Mouse (Mus musculus): ENCODE measurements around the gene Psmc3ip. TPM values are rescaled to one million over a fixed set of nuclear protein-coding genes. Genes with fewer than 3 reads are reported as not detected.
"Not testable (repeated sequence)": the region's sequence is repeated elsewhere in the genome, so short reads cannot be mapped to it uniquely, and the experiment has no call there.

Psmc3ip gene
- polyA plus RNA-seq, 1 experiment from 2014 or later = 34.3 TPM

DNA sequence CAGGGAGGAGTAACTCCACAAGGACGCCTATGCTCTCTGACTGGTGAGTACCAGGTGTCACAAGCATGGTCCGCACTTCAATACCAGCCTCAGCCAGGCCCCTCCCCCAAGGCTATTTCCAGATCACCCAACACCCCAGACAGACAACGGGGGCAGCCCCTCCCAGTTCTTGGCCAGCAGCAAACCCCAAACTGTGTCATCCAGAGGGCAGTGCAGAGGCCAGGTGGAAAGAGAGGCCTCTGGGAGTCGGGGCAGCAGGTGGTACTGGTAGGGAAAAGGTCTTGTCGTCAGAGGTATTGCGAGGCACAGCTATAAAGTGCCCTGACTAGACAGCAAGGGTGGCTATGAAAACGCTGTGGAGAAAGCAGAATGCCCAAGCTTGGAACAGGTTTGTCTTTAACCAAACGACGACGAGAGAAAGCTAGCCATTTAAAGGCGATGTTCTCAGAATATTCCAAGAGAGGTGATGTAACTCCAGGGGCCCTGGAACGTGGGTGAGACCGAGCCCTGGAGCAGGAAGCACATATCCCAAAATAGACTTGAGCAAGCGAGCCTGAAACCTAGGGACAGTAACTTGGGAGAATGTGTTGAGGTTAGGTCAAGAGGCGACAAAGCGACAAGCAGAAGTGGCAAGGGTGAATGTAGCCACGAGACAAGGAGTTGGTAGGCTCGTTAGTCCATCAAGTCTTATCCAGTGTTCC is 35.0 kb upstream of the Psmc3ip start:
- Histone ChIP-seq H3K4me3 (no peak overlapping the region), H3K9ac (no peak overlapping the region), H3K27ac (no peak overlapping the region), H3K4me2 (replicated peaks) (no peak overlapping the region), H3K27me3 (no peaks in the 10 kb centered on the region), H3K36me3 (peaks cover 22% of the 10 kb centered on the region), H3K9me3 (replicated peaks) (no peaks in the 10 kb centered on the region), H3K4me1 (peaks cover 2% of the 10 kb centered on the region; the same call in 1 of the 2 replicates)
- no peak for ATAC-seq (ENCODE audit: low FRiP score)
- WGBS = 50% methylated on average over 18 of the region's 18 CpGs

DNA sequence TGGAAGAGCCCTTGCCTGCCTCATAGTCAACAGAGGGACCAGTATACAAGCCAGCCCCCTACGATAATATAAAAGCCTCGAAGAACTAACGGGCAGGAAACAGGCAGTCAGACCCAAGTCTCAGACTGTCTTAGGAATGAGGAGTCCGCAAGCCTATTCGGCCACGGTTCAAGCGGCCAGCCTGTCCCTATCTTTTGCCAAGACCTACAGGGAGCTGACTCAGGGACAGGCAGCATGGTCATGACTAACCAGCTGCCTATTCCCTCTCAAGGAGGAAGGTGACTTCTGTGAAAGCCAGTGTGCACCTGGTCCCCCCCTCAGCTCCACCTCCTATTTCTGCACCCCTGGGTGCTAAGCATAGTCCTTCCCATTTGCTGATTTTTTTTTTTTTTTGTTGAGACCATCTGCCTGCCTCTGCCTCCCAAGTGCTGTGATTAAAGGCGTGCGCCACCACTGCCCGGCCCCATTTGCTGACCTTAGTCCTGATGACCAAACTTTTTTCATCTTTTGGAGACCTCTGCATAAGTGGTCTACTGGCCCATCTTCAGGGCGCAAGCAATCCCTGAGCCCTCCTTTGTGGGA is 33.9 kb upstream of the Psmc3ip start:
- Histone ChIP-seq H3K4me3 (no peak overlapping the region), H3K27ac (no peak overlapping the region), H3K4me2 (replicated peaks) (no peak overlapping the region), H3K27me3 (no peaks in the 10 kb centered on the region), H3K4me1 (peaks cover 2% of the 10 kb centered on the region; the same call in 1 of the 2 replicates), H3K9me3 (replicated peaks) (no peaks in the 10 kb centered on the region), H3K9ac (no peak overlapping the region), H3K36me3 (peaks cover 30% of the 10 kb centered on the region)
- no peak for ATAC-seq (ENCODE audit: low FRiP score)
- 86% methylated on average over 11 of the region's 11 CpGs for WGBS

DNA sequence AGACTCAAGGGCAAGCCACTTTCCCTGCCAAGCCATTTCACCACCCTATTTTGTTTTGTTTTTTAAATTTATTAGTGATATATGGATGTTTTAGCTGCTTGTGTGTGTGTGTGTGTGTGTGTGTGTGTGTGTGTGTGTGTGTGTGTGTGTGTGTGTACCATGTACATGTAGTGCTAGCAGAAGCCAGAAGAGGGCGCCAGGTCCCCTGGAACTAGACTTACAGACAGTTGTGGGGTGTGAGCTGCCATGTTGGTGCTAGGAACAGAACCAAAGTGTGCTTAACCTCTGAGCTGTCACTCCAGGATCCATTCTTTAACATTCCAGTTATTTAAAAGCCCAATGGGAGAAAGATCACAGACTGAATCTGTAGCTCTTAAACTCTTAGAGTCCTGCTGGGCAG is 31.8 kb upstream of the Psmc3ip start:
- H3K36me3 ChIP-seq = peaks cover 47% of the 10 kb centered on the region
- no peak overlapping the region for H3K4me3 ChIP-seq
- H3K9me3 ChIP-seq (replicated peaks) = no peaks in the 10 kb centered on the region
- H3K4me1 ChIP-seq = peaks cover 2% of the 10 kb centered on the region; the same call in 1 of the 2 replicates
- H3K9ac ChIP-seq = no peak overlapping the region
- no peak overlapping the region for H3K27ac ChIP-seq
- no peaks in the 10 kb centered on the region for H3K27me3 ChIP-seq
- 82% methylated on average over 1 of the region's 1 CpGs for WGBS
- ATAC-seq (ENCODE audit: low FRiP score) = no peak
- H3K4me2 ChIP-seq (replicated peaks) = no peak overlapping the region

DNA sequence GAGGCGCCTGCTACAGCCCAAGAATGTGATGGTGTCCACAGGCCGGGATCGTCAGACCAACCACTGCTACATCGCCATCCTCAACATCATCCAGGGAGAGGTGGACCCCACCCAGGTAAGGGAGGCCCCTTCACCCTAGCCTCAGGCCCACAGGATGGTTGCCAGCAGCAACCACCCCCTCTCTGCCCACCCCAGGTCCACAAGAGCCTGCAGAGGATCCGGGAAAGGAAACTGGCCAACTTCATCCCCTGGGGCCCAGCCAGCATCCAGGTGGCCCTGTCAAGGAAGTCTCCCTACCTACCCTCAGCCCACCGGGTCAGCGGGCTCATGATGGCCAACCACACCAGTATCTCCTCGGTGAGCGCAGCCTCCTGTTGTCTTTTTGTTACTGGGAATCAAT is 29.8 kb upstream of the Psmc3ip start:
- Histone ChIP-seq H3K36me3 (peaks cover 47% of the 10 kb centered on the region), H3K4me1 (peaks cover 12% of the 10 kb centered on the region)
- not testable (repeated sequence) for H3K9ac ChIP-seq; H3K4me2 ChIP-seq (replicated peaks); H3K27ac ChIP-seq; H3K4me3 ChIP-seq; H3K9me3 ChIP-seq (replicated peaks); H3K27me3 ChIP-seq; ATAC-seq (ENCODE audit: low FRiP score)
- WGBS = 95% methylated on average over 9 of the region's 9 CpGs

DNA sequence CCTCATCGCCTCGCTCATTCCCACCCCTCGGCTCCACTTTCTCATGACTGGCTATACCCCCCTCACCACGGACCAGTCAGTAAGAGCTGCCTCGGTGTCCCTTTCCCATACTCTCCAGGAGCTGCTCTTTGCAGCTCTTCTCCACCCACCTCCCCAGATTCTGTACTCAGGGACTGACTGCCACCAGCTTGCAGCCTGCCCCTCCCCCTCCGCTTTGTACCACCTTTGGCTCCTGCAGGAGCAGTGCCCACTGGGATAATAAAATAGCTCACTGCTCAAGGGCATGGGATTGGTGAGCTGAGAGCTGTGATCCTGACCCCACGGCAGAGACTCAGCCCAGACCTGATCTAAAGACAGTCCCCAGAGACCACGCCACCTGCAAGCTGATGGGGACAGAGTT is 29.3 kb upstream of the Psmc3ip start:
- Histone ChIP-seq H3K36me3 (peaks cover 47% of the 10 kb centered on the region), H3K4me1 (peaks cover 12% of the 10 kb centered on the region)
- H3K27ac ChIP-seq; H3K4me2 ChIP-seq (replicated peaks); H3K9me3 ChIP-seq (replicated peaks); H3K4me3 ChIP-seq; H3K9ac ChIP-seq; ATAC-seq (ENCODE audit: low FRiP score); H3K27me3 ChIP-seq: not testable (repeated sequence)
- WGBS = 95% methylated on average over 8 of the region's 8 CpGs

DNA sequence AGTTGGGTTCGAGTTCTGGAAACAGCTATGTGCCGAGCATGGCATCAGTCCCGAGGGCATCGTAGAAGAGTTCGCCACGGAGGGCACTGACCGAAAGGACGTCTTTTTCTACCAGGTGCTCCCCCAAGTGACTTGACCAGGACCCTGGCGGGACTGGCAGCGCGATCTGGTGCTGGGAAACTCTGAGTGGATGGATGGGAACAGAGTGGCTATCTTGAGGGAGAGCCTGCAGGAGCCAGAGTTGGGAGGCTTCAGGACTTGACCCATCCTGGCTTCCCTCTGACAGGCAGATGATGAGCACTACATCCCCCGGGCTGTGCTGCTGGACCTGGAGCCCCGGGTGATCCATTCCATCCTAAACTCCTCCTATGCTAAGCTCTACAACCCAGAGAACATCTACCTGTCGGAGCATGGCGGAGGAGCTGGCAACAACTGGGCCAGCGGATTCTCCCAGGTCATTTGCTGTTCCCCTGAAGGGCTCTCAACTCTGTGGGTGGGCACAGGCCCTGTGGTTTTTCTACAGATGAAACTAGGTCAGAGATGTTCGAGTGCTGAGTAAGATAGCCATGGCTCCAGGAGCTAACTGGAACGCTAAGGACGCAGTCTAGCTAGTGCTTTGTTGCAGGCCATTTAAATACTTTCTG is 25.4 kb upstream of the Psmc3ip start:
- Histone ChIP-seq H3K27me3 (no peaks in the 10 kb centered on the region), H3K9ac (peak overlapping the region; percentile 83), H3K4me1 (peaks cover 37% of the 10 kb centered on the region), H3K36me3 (peaks cover 29% of the 10 kb centered on the region), H3K27ac (peak overlapping the region; percentile 88), H3K4me2 (replicated peaks) (peak overlapping the region; percentile 83), H3K9me3 (replicated peaks) (no peaks in the 10 kb centered on the region), H3K4me3 (peak overlapping the region; percentile 92)
- no peak for ATAC-seq (ENCODE audit: low FRiP score)
- WGBS = 23% methylated on average over 19 of the region's 19 CpGs

DNA sequence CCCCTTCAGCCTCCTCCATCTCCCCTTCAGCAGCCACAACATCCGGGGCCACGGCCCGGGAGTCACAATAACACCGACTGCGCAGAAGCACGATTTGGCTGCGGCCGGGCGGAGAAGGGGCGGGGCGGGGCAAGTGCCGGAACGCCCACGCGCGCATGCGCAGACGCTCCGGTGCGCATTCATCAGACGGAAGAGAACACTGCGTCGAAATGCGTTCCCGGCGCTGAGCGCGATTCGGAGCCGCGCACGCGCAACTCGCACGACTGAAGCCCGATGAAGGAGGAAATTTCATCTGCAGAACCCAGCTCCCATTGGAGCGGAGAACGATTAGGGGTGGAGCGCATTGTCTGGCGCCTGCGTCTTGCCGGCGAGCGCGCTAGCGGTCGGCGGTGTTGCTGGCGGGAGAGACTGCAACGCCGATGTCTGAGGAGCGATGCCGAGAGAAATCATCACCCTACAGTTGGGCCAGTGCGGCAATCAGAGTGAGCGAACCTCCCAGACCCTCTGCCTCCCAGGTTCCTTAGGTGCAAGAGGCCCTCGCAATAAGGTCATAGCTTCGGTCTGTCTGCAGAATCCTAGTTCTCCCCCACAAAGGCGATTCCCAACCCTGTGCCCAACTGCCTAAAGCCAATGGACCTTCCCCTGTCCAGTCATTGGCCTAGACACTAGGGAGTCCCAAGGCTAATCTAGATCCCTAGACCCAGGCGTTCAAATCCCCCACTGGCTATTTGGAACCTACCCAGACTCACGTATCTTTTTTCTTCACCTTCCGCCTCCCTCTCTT is 24.7 kb upstream of the Psmc3ip start, which contains the start of the genes Retreg3 and Tubg1:
Gene Retreg3 (minus strand): TSS at position 133 of the 784 bp plus-strand sequence.
Gene Tubg1 (plus strand): TSS at position 178 of the 784 bp plus-strand sequence.
- Histone ChIP-seq H3K36me3 (peaks cover 22% of the 10 kb centered on the region), H3K27me3 (no peaks in the 10 kb centered on the region), H3K27ac (peak within 1 kb of the TSS; percentile 90), H3K4me3 (peak within 1 kb of the TSS; percentile 92), H3K9me3 (replicated peaks) (no peaks in the 10 kb centered on the region), H3K4me2 (replicated peaks) (peak within 1 kb of the TSS; percentile 83), H3K4me1 (peaks cover 44% of the 10 kb centered on the region), H3K9ac (peak within 1 kb of the TSS; percentile 94)
- peak; percentile 95 for ATAC-seq (ENCODE audit: low FRiP score)
- under 1% methylated on average over 61 of the region's 61 CpGs for WGBS

DNA sequence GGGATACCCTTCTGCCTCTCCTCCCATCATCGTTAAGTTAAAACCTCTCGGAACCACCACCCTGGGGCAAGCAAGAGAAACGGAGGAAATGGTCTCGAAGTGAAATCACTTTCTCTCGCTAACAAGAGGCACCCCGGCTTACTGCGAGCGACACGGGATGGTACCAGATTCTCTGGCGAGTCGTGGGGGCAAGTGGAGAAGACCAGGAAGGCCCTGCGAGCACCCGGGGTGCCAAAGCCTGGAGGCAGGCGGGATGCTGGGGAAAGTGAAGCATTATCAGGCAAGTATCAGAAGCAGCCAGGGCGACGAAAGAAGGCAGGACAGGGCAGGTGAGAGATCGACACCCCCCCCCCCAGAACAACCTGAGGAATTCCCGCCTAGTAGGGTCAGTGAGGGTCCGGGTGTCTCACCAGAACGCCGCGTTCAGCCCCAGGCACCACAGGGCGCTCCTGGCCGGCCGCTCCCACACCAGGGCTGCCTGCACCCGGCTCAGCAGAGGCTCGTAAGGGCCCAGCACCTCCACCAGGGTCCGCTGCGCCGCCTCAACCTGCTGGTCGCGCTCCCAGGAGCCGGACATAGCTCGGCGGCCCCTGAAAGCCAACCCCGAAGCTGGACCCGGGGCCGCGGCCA is 24.0 kb upstream of the Psmc3ip start:
- no peaks in the 10 kb centered on the region for H3K9me3 ChIP-seq (replicated peaks)
- H3K4me2 ChIP-seq (replicated peaks) = peak overlapping the region; percentile 83
- H3K27ac ChIP-seq = peak overlapping the region; percentile 90
- no peaks in the 10 kb centered on the region for H3K27me3 ChIP-seq
- H3K9ac ChIP-seq = peak overlapping the region; percentile 94
- peak overlapping the region; percentile 92 for H3K4me3 ChIP-seq
- peaks cover 44% of the 10 kb centered on the region for H3K4me1 ChIP-seq
- ATAC-seq (ENCODE audit: low FRiP score) = peak; percentile 78
- under 1% methylated on average over 39 of the region's 39 CpGs for WGBS
- H3K36me3 ChIP-seq = peaks cover 16% of the 10 kb centered on the region

DNA sequence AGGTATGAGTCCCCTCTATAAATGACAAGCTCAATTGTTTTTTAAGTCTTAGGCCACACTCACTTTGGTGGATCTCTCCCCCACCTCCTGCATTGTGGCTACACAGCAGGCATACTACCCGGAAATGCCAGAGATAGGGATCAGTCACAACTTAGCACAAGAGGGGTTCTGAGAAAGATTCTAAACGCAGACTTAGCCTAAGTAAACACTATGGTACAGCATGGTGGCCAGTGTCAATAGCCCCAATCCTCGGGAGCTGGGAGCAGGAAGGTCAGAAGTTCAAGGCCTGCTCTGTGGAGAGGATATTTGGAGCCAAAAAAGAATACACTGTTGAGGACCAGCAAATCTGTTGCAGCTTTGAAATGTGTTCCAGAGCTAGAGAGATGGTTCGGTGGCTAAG is 22.9 kb upstream of the Psmc3ip start:
- H3K4me3 ChIP-seq = peak overlapping the region; percentile 92
- H3K36me3 ChIP-seq = peaks cover 6% of the 10 kb centered on the region
- H3K9me3 ChIP-seq (replicated peaks) = no peaks in the 10 kb centered on the region
- no peak for ATAC-seq (ENCODE audit: low FRiP score)
- H3K4me2 ChIP-seq (replicated peaks) = peak overlapping the region; percentile 83
- no peak overlapping the region for H3K27ac ChIP-seq
- peaks cover 44% of the 10 kb centered on the region for H3K4me1 ChIP-seq
- H3K9ac ChIP-seq = peak overlapping the region; percentile 94
- 53% methylated on average over 4 of the region's 4 CpGs for WGBS
- no peaks in the 10 kb centered on the region for H3K27me3 ChIP-seq

DNA sequence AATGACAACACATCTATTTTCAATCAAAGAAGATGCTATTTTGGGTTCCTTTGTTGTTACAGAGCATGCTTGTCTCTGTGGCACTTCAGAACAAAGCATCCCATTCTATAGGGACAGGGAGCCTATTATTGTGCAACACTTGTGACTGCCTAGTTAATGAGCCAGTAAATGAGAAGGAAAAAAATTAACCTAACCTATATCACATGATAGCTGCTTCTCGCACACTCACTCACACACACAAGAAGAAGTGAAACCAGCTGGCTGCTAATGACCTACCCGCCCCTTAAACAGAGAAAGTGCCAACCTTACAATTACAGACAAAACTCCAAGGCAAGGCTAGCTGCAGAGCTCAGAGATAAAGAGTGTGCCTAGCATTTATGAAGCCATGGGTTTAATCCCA is 20.3 kb upstream of the Psmc3ip start:
- H3K9ac ChIP-seq = no peak overlapping the region
- peak overlapping the region; percentile 2; the same call in 1 of the 2 replicates for H3K4me2 ChIP-seq (replicated peaks)
- peaks cover 33% of the 10 kb centered on the region for H3K4me1 ChIP-seq
- H3K27ac ChIP-seq = peak overlapping the region; percentile 58
- H3K9me3 ChIP-seq (replicated peaks) = no peaks in the 10 kb centered on the region
- 65% methylated on average over 2 of the region's 2 CpGs for WGBS
- ATAC-seq (ENCODE audit: low FRiP score) = no peak
- H3K4me3 ChIP-seq = no peak overlapping the region
- no peaks in the 10 kb centered on the region for H3K36me3 ChIP-seq
- no peaks in the 10 kb centered on the region for H3K27me3 ChIP-seq

DNA sequence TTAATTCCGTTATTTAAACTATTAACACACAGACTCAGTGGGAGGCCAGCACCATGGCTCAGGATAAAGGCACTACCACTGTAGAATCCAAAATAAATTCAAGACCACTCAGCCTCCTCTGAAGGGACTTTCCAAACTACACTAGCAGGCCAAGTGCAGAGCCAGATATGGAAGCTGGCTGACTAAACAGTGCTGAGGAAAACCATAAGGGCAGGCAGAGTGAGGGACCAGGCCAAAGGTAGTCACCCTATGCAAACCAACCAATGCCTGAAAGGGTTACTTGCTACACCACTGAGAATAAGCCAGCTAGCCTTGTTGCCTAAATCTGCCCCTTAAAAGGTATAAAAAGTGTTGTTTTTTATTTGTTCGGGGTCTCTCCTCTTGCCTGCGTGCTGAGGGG is 16.9 kb upstream of the Psmc3ip start:
- ATAC-seq (ENCODE audit: low FRiP score) = no peak
- no peak overlapping the region for H3K4me2 ChIP-seq (replicated peaks)
- no peaks in the 10 kb centered on the region for H3K9me3 ChIP-seq (replicated peaks)
- H3K4me3 ChIP-seq = no peak overlapping the region
- no peak overlapping the region for H3K9ac ChIP-seq
- peaks cover 14% of the 10 kb centered on the region; the same call in 1 of the 2 replicates for H3K4me1 ChIP-seq
- no peak overlapping the region for H3K27ac ChIP-seq
- H3K36me3 ChIP-seq = no peaks in the 10 kb centered on the region
- no peaks in the 10 kb centered on the region for H3K27me3 ChIP-seq
- 93% methylated on average over 3 of the region's 3 CpGs for WGBS
